Mouse (Mus musculus): ENCODE results near the gene Cspg4. TPM values are rescaled to one million over a fixed set of nuclear protein-coding genes. Genes with fewer than 3 reads are reported as not detected.
A peak's percentile ranks its signal among the peaks of the same experiment; 100 is the strongest.

Cspg4 gene
- polyA plus RNA-seq, 1 experiment from 2014 or later, result 23.0 TPM

DNA sequence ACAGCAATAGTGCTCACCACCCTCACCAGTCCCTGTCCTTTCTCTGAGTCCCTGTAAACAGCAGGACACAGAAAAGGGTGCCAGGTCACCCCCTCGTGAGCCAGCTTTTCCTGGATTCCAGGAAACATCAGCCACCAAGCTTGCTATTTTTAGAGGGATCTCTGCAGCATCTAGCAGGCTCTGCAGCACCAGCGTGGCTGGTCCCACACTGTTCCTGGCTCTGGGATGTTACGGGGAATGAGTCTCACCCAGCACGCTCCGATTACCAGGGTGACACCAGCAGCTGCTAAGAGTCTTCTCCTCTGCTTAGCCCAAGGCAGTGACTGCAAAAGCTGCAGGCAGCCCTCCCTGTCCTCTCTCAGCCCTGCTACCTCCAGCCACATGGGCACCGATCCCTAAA, 31.9 kb upstream of the Cspg4 start:
- peak overlapping the region; percentile 40 for H3K4me2 ChIP-seq (ENCODE audit: low read length)
- peaks cover 25 to 32% of the 10 kb centered on the region in 2 experiments for H3K4me1 ChIP-seq (ENCODE audit: control insufficient read depth in 2 of 2, insufficient read depth in 2 of 2, low read length in 2 of 2)
- H3K9ac ChIP-seq (ENCODE audit: low read length), result no peak overlapping the region; the same call in none of the 2 replicates
- peak overlapping the region; percentile 29 to 30 for H3K27ac ChIP-seq (replicated peaks in 1 of 2; ENCODE audit: control insufficient read depth in 1 of 2, insufficient read depth in 1 of 2, low read depth in 2 of 2, low read length in 2 of 2)
- ATAC-seq (ENCODE audit: insufficient number of reproducible peaks, insufficient read depth, low FRiP score, low read depth), result no peak
- H3K36me3 ChIP-seq (ENCODE audit: control insufficient read depth, insufficient read depth, low read length), result no peaks in the 10 kb centered on the region
- no peaks in the 10 kb centered on the region for H3K9me3 ChIP-seq (ENCODE audit: control insufficient read depth, low read length)
- H3K4me3 ChIP-seq (ENCODE audit: control insufficient read depth in 1 of 2, insufficient read depth in 1 of 2, low read depth in 1 of 2, low read length in 2 of 2), result no peak overlapping the region
- H3K27me3 ChIP-seq (ENCODE audit: control insufficient read depth, insufficient read depth, low read length), result no peaks in the 10 kb centered on the region
- WGBS, result 5% methylated on average over 6 of the region's 6 CpGs

DNA sequence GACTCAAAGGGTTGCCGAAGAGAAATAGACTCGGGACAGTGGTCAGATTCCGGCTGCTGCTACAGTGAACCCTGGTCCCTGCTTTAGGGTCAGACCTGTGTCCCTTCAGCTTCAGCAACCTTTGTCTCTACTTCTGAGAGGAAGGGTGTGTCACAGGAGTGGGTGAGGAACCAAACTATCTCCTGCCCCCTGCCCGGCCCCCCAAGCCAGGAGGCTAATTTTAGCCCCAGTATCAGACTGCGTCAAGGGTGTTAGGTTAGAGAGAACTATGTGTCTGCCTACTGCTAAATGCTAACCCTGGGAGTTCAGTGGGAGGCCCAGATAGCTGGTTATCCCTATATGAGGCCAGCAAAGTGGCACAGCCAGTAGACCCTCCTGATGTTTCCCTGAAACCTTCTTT, 29.7 kb upstream of the Cspg4 start:
- no peak for ATAC-seq (ENCODE audit: insufficient number of reproducible peaks, insufficient read depth, low FRiP score, low read depth)
- Histone ChIP-seq H3K27ac (replicated peaks in 1 of 2; ENCODE audit: control insufficient read depth in 1 of 2, insufficient read depth in 1 of 2, low read depth in 2 of 2, low read length in 2 of 2) (peak overlapping the region; percentile 56 to 71), H3K4me2 (ENCODE audit: low read length) (peak overlapping the region; percentile 5; the same call in 1 of the 2 replicates), H3K27me3 (ENCODE audit: control insufficient read depth, insufficient read depth, low read length) (no peaks in the 10 kb centered on the region), H3K4me1 (ENCODE audit: control insufficient read depth in 2 of 2, insufficient read depth in 2 of 2, low read length in 2 of 2) (peaks cover 33 to 40% of the 10 kb centered on the region in 2 experiments), H3K9ac (ENCODE audit: low read length) (no peak overlapping the region), H3K36me3 (ENCODE audit: control insufficient read depth, insufficient read depth, low read length) (no peaks in the 10 kb centered on the region), H3K9me3 (ENCODE audit: control insufficient read depth, low read length) (no peaks in the 10 kb centered on the region), H3K4me3 (ENCODE audit: control insufficient read depth in 1 of 2, insufficient read depth in 1 of 2, low read depth in 1 of 2, low read length in 2 of 2) (no peak overlapping the region)
- 22% methylated on average over 5 of the region's 5 CpGs for WGBS

DNA sequence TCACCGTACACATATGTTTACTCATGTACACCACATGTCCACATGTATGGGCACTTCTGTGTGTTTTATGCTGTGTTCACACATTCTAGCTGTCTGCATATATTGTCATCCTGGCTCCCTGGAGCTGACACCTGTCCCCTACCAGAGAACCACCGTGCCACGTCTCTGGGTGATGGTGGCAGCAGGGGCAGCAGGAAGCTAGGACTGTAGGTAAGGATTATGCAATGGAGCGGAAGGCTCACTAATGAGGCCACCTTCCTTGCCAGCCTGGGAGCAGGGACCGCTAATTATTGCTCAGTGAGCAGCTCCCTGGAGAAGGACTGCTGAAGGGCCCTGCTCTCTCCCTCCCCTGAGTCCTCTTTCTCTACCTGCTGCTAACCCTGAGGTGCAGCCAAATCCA, 24.1 kb upstream of the Cspg4 start:
- Histone ChIP-seq H3K4me2 (ENCODE audit: low read length) (no peak overlapping the region), H3K27me3 (ENCODE audit: control insufficient read depth, insufficient read depth, low read length) (0 out of 2 replicates have a peak, but pooled peaks cover 3% of the 10 kb centered on the region), H3K4me3 (ENCODE audit: control insufficient read depth in 1 of 2, insufficient read depth in 1 of 2, low read depth in 1 of 2, low read length in 2 of 2) (no peak overlapping the region), H3K36me3 (ENCODE audit: control insufficient read depth, insufficient read depth, low read length) (no peaks in the 10 kb centered on the region), H3K4me1 (ENCODE audit: control insufficient read depth in 2 of 2, insufficient read depth in 2 of 2, low read length in 2 of 2) (peaks cover 11 to 18% of the 10 kb centered on the region in 2 experiments), H3K27ac (replicated peaks in 1 of 2; ENCODE audit: control insufficient read depth in 1 of 2, insufficient read depth in 1 of 2, low read depth in 2 of 2, low read length in 2 of 2) (no peak overlapping the region), H3K9ac (ENCODE audit: low read length) (no peak overlapping the region), H3K9me3 (ENCODE audit: control insufficient read depth, low read length) (no peaks in the 10 kb centered on the region)
- ATAC-seq (ENCODE audit: insufficient number of reproducible peaks, insufficient read depth, low FRiP score, low read depth), result no peak
- 84% methylated on average over 5 of the region's 5 CpGs for WGBS

DNA sequence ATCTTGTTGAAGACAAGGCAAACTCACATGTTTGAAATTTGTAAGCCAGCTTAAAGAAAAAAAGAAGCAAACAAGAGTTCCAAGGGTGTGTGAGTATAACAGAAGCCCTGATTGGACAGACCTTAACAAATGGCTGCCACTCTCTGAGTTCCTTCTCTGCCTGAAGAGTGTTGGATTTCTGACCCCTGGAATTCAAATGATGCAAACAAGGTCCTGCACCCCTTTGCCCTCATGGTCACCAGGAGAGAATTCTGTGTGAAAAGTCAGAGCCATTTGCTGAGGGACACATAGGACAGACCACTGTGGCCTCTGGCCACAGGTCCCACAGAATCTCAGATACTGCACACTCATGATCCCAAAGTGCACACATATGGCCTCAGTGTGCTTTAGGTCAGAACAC, 23.0 kb upstream of the Cspg4 start:
- H3K27ac ChIP-seq (replicated peaks in 1 of 2; ENCODE audit: control insufficient read depth in 1 of 2, insufficient read depth in 1 of 2, low read depth in 2 of 2, low read length in 2 of 2), result no peak overlapping the region
- peaks cover 10 to 16% of the 10 kb centered on the region in 2 experiments for H3K4me1 ChIP-seq (ENCODE audit: control insufficient read depth in 2 of 2, insufficient read depth in 2 of 2, low read length in 2 of 2)
- no peaks in the 10 kb centered on the region for H3K36me3 ChIP-seq (ENCODE audit: control insufficient read depth, insufficient read depth, low read length)
- no peaks in the 10 kb centered on the region for H3K9me3 ChIP-seq (ENCODE audit: control insufficient read depth, low read length)
- H3K9ac ChIP-seq (ENCODE audit: low read length), result no peak overlapping the region
- H3K4me3 ChIP-seq (ENCODE audit: control insufficient read depth in 1 of 2, insufficient read depth in 1 of 2, low read depth in 1 of 2, low read length in 2 of 2), result no peak overlapping the region
- H3K27me3 ChIP-seq (ENCODE audit: control insufficient read depth, insufficient read depth, low read length), result 0 out of 2 replicates have a peak, but pooled peaks cover 3% of the 10 kb centered on the region
- H3K4me2 ChIP-seq (ENCODE audit: low read length), result no peak overlapping the region
- no peak for ATAC-seq (ENCODE audit: insufficient number of reproducible peaks, insufficient read depth, low FRiP score, low read depth)

DNA sequence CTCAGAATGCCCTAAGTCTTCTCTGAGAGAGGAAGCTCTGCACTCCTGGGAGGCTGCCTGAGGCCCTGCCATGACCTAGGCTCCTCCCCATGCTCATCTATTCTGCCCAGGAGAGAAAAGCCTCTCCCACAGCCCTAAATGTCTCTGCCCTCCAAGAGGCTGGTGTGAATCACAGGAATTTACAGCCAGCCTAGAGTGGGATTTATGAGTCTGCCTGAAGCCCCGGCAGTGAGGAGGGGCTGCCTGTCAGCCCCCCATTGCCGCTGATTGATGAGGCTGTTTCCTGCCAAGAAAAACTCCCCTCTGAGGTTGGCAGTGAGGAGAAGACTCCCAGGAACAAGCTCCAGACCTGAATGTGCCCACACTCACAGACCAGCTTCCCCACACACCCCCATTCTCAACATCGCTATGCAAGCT, 22.5 kb upstream of the Cspg4 start:
- peaks cover 10 to 16% of the 10 kb centered on the region in 2 experiments for H3K4me1 ChIP-seq (ENCODE audit: control insufficient read depth in 2 of 2, insufficient read depth in 2 of 2, low read length in 2 of 2)
- WGBS, result 40% methylated on average over 3 of the region's 3 CpGs
- no peaks in the 10 kb centered on the region for H3K36me3 ChIP-seq (ENCODE audit: control insufficient read depth, insufficient read depth, low read length)
- H3K4me3 ChIP-seq (ENCODE audit: control insufficient read depth in 1 of 2, insufficient read depth in 1 of 2, low read depth in 1 of 2, low read length in 2 of 2), result no peak overlapping the region
- H3K27me3 ChIP-seq (ENCODE audit: control insufficient read depth, insufficient read depth, low read length), result 0 out of 2 replicates have a peak, but pooled peaks cover 3% of the 10 kb centered on the region
- no peaks in the 10 kb centered on the region for H3K9me3 ChIP-seq (ENCODE audit: control insufficient read depth, low read length)
- ATAC-seq (ENCODE audit: insufficient number of reproducible peaks, insufficient read depth, low FRiP score, low read depth), result no peak
- H3K27ac ChIP-seq (replicated peaks in 1 of 2; ENCODE audit: control insufficient read depth in 1 of 2, insufficient read depth in 1 of 2, low read depth in 2 of 2, low read length in 2 of 2), result no peak overlapping the region
- H3K4me2 ChIP-seq (ENCODE audit: low read length), result no peak overlapping the region
- H3K9ac ChIP-seq (ENCODE audit: low read length), result no peak overlapping the region

DNA sequence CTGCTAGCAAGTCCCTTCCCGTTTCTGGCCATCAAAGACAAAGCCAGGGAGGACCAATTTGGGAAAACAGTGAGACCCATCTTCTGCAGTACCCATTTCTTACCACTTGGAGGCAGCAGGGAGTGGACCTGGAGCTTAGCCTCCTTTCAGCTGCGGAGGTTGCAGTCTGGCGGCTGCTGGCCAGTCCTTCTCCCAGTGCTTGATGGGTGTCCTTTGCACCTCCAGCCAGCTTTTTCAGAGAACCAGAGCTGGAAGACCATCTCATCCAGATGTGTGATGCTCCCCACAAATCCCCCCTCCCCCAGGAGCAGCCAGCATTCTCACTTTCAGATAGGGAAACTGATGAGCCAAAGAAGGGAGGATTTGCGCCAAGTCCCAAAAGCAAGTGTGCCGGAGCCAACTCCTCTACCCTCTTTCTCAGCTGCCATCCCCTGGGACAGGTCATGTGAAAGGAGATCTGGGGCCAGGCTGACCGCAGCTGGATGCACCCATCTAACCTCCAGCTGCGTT, 21.1 kb upstream of the Cspg4 start:
- H3K4me3 ChIP-seq (ENCODE audit: control insufficient read depth in 1 of 2, insufficient read depth in 1 of 2, low read depth in 1 of 2, low read length in 2 of 2), result no peak overlapping the region
- 0 out of 2 replicates have a peak overlapping the region, but pooled peaks have one; percentile 21 for H3K9ac ChIP-seq (ENCODE audit: low read length)
- no peaks in the 10 kb centered on the region for H3K36me3 ChIP-seq (ENCODE audit: control insufficient read depth, insufficient read depth, low read length)
- H3K9me3 ChIP-seq (ENCODE audit: control insufficient read depth, low read length), result no peaks in the 10 kb centered on the region
- 41% methylated on average over 7 of the region's 7 CpGs for WGBS
- no peak overlapping the region for H3K4me2 ChIP-seq (ENCODE audit: low read length)
- H3K27ac ChIP-seq (replicated peaks in 1 of 2; ENCODE audit: control insufficient read depth in 1 of 2, insufficient read depth in 1 of 2, low read depth in 2 of 2, low read length in 2 of 2), result no peak overlapping the region
- H3K4me1 ChIP-seq (ENCODE audit: control insufficient read depth in 2 of 2, insufficient read depth in 2 of 2, low read length in 2 of 2), result peaks cover 10 to 16% of the 10 kb centered on the region in 2 experiments
- no peak for ATAC-seq (ENCODE audit: insufficient number of reproducible peaks, insufficient read depth, low FRiP score, low read depth)
- 0 out of 2 replicates have a peak, but pooled peaks cover 3% of the 10 kb centered on the region for H3K27me3 ChIP-seq (ENCODE audit: control insufficient read depth, insufficient read depth, low read length)

DNA sequence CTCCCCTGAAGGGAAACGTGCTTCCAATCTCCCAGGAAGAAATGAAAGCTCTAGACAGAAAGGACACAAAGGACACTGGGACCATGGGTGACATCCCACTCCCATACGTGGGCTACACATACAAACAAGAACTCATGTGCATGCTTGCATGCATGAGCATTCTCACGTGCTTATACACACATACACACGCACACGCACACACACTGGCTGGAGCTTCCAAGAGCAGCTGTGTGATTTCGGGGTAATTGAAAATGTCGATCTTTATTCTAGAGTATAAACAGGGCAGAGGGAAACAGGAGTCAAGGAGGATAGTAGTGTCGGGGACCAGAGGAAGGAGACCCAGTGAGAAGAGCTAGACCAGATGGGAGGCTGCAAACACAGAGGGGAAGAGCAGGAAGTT, 20.2 kb upstream of the Cspg4 start:
- Histone ChIP-seq H3K9ac (ENCODE audit: low read length) (no peak overlapping the region), H3K4me3 (ENCODE audit: control insufficient read depth in 1 of 2, insufficient read depth in 1 of 2, low read depth in 1 of 2, low read length in 2 of 2) (no peak overlapping the region), H3K4me2 (ENCODE audit: low read length) (no peak overlapping the region), H3K36me3 (ENCODE audit: control insufficient read depth, insufficient read depth, low read length) (no peaks in the 10 kb centered on the region), H3K9me3 (ENCODE audit: control insufficient read depth, low read length) (no peaks in the 10 kb centered on the region), H3K27ac (replicated peaks in 1 of 2; ENCODE audit: control insufficient read depth in 1 of 2, insufficient read depth in 1 of 2, low read depth in 2 of 2, low read length in 2 of 2) (no peak overlapping the region), H3K27me3 (ENCODE audit: control insufficient read depth, insufficient read depth, low read length) (0 out of 2 replicates have a peak, but pooled peaks cover 3% of the 10 kb centered on the region), H3K4me1 (ENCODE audit: control insufficient read depth in 2 of 2, insufficient read depth in 2 of 2, low read length in 2 of 2) (peaks cover 7 to 14% of the 10 kb centered on the region in 2 experiments)
- 70% methylated on average over 8 of the region's 8 CpGs for WGBS
- no peak for ATAC-seq (ENCODE audit: insufficient number of reproducible peaks, insufficient read depth, low FRiP score, low read depth)

DNA sequence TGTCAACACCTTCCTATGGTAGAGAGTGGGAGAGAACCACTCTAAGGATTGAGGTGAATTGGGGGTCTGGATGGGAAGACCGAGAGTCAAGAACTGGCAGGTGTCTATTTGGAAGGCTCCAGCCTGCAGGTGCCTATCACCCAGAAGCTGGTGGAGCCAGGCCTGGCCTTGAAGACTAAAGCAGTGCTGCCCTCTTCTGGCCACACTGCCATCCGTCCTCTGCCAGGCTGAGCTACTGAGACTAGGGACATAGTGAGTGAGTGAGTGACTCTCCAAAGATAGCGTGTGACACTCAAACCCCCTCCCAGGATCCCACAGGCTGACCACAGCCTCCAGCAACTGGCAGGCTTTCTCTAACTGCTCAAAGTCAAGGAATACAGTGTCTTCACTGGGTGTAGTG, 17.3 kb upstream of the Cspg4 start:
- no peaks in the 10 kb centered on the region for H3K9me3 ChIP-seq (ENCODE audit: control insufficient read depth, low read length)
- H3K36me3 ChIP-seq (ENCODE audit: control insufficient read depth, insufficient read depth, low read length), result no peaks in the 10 kb centered on the region
- H3K4me3 ChIP-seq (ENCODE audit: control insufficient read depth in 1 of 2, insufficient read depth in 1 of 2, low read depth in 1 of 2, low read length in 2 of 2), result no peak overlapping the region
- no peak overlapping the region for H3K4me2 ChIP-seq (ENCODE audit: low read length)
- H3K27ac ChIP-seq (replicated peaks in 1 of 2; ENCODE audit: control insufficient read depth in 1 of 2, insufficient read depth in 1 of 2, low read depth in 2 of 2, low read length in 2 of 2), result no peak overlapping the region
- H3K4me1 ChIP-seq (ENCODE audit: control insufficient read depth in 2 of 2, insufficient read depth in 2 of 2, low read length in 2 of 2), result peaks cover 25 to 30% of the 10 kb centered on the region in 2 experiments
- H3K27me3 ChIP-seq (ENCODE audit: control insufficient read depth, insufficient read depth, low read length), result 0 out of 2 replicates have a peak, but pooled peaks cover 3% of the 10 kb centered on the region
- ATAC-seq (ENCODE audit: insufficient number of reproducible peaks, insufficient read depth, low FRiP score, low read depth), result no peak
- no peak overlapping the region for H3K9ac ChIP-seq (ENCODE audit: low read length)
- WGBS, result 16% methylated on average over 3 of the region's 3 CpGs
